Mouse (Mus musculus) ES-E14 (cell line): ENCODE results near the gene Rgs6. TPM values are rescaled to one million over a fixed set of nuclear protein-coding genes. Genes with fewer than 3 reads are reported as not detected.

Source experiments
- DNase-seq: peaks from one replicate; pipeline ENCODE4 v3.0.0-alpha.2; 2013; ENCODE audit warnings: low read depth, low spot score
- H3K27ac ChIP-seq: 2 replicates; pipeline ENCODE4 v1.5.1; 2012; ENCODE audit warnings: low read depth, mild to moderate bottlenecking, low read length, moderate library complexity, mixed read lengths; ENCODE audit not compliant: poor library complexity, insufficient read depth, severe bottlenecking
- H3K36me3 ChIP-seq: 2 replicates; pipeline ENCODE4 v1.6.1; 2012; ENCODE audit warnings: mild to moderate bottlenecking, low read length, moderate library complexity, mixed read lengths; ENCODE audit not compliant: control insufficient read depth, poor library complexity, insufficient read depth, severe bottlenecking
- H3K4me1 ChIP-seq, 2 experiments: fragments of 150-350 bp in 1 of 2; sonication (generic) in 1 of 2; 2 replicates each; pipeline ENCODE4 v1.6.1; 2012; ENCODE audit warnings: low read length in 2 of 2, mild to moderate bottlenecking in 1 of 2, mixed read lengths in 1 of 2; ENCODE audit not compliant: control insufficient read depth in 2 of 2, insufficient read depth in 2 of 2, poor library complexity in 1 of 2
- H3K4me3 ChIP-seq, 2 experiments: fragments of 150-350 bp in 1 of 2; sonication (generic) in 1 of 2; 2 replicates each; pipeline ENCODE4 v1.5.1; 2012; ENCODE audit warnings: low read length in 2 of 2, low read depth in 1 of 2, mild to moderate bottlenecking in 1 of 2, mixed read lengths in 1 of 2; ENCODE audit not compliant: insufficient read depth in 1 of 2, poor library complexity in 1 of 2, severe bottlenecking in 1 of 2
- H3K9ac ChIP-seq: 2 replicates; pipeline ENCODE4 v1.6.1; 2012; ENCODE audit warnings: low read depth, mild to moderate bottlenecking, low read length, mixed read lengths; ENCODE audit not compliant: poor library complexity, insufficient read depth, severe bottlenecking
- H3K9me3 ChIP-seq: fragments of 150-350 bp; sonication (generic); 2 replicates; pipeline ENCODE4 v1.6.1; 2012; ENCODE audit warnings: low read depth, mild to moderate bottlenecking, low read length; ENCODE audit not compliant: control insufficient read depth, insufficient read depth
- CHD2 ChIP-seq: IDR thresholded peaks from 2 replicates; pipeline ENCODE4 v1.6.1; 2014; ENCODE audit warnings: mild to moderate bottlenecking, low read depth, low read length, inconsistent platforms
- HCFC1 ChIP-seq: IDR thresholded peaks from 2 replicates; pipeline ENCODE4 v1.6.1; 2012; ENCODE audit warnings: low read length, inconsistent platforms, borderline replicate concordance; ENCODE audit not compliant: insufficient read depth
- MAFK ChIP-seq: IDR thresholded peaks from 2 replicates; pipeline ENCODE4 v1.6.1; 2014; ENCODE audit warnings: mild to moderate bottlenecking, low read depth, low read length, inconsistent platforms; ENCODE audit not compliant: insufficient read depth
- ZC3H11A ChIP-seq: IDR thresholded peaks from 2 replicates; pipeline ENCODE4 v1.6.1; 2012; ENCODE audit warnings: low read depth, mild to moderate bottlenecking, inconsistent platforms, low read length, borderline replicate concordance
- ZNF384 ChIP-seq: IDR thresholded peaks from 2 replicates; pipeline ENCODE4 v1.6.1; 2012; ENCODE audit warnings: low read depth, low read length, inconsistent platforms
- in situ Hi-C, 2 experiments: fragments of 600-800 bp; cut with MboI; formaldehyde crosslinking; loops; one replicate each; pipeline ENCODE4 v1.15.1; 2025; ENCODE audit warnings: low sequenced_read_pairs in 2 of 2, inconsistent platforms in 1 of 2; ENCODE audit not compliant: unreplicated experiment in 2 of 2
- total RNA-seq: library from RNA; depleted of rRNA; stranded (reverse); fragments of 300-350 nt; gene quantifications from 2 replicates; pipeline ENCODE4 v1.2.3, GENCODE M21; 2012

Gene Rgs6
- total RNA-seq, 1 experiment = 0.49 TPM

DNA sequence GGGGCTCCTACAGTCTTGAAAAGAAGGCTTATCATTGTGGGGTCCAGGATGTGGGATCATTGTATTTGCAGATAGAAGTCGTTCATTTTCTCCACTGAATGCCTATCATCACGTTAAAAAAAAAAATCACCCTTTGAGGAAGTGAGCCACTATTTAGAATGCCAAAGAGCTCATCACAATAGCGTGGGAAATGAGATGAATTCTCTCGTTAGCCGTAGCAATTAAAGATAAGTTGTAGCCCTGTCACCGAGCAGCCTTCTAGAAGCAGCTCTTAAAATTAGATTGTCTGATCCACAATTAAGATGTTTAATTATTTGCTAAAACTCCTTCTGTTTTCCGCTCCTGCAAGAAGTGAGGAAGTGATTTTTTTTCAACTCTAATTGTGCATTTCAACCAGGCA is 459.6 kb downstream of the Rgs6 start:
- in situ Hi-C loops = no loop called here
- no peak overlapping the region for H3K4me3 ChIP-seq
- H3K9ac ChIP-seq = no peak overlapping the region
- DNase-seq = no peak
- no peaks in the 10 kb centered on the region for H3K9me3 ChIP-seq
- no peaks in the 10 kb centered on the region for H3K4me1 ChIP-seq
- H3K36me3 ChIP-seq = no peaks in the 10 kb centered on the region
- H3K27ac ChIP-seq = no peak overlapping the region
- no peak for TF ChIP-seq ZNF384
- no peak for TF ChIP-seq HCFC1
- no peak for TF ChIP-seq CHD2

DNA sequence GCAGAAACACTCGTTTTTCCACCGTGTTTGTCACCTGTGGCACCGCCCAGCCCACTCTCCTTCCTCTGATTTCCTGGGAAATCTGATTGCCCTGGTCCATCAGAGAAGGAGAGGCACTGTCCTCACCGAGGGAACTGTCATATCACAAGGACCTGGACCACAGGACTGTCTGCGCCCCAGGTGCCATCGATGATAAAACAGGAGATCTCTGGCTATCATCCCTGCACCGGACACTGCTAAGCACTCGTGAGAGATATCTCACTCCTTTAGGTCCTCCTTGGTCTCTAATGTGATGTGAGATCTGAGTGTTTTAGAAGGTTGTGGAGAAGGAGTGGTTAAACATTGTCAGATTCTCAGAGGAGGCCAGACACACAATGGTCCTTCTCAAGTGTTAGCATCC is 462.4 kb downstream of the Rgs6 start:
- H3K4me3 ChIP-seq = no peak overlapping the region
- DNase-seq = no peak
- H3K9ac ChIP-seq = no peak overlapping the region
- no peaks in the 10 kb centered on the region for H3K9me3 ChIP-seq
- no peaks in the 10 kb centered on the region for H3K36me3 ChIP-seq
- H3K4me1 ChIP-seq = no peaks in the 10 kb centered on the region
- no peak overlapping the region for H3K27ac ChIP-seq
- TF ChIP-seq MAFK (no peak), CHD2 (no peak), ZNF384 (no peak), HCFC1 (no peak), ZC3H11A (no peak)
- in situ Hi-C loops = no loop called here

DNA sequence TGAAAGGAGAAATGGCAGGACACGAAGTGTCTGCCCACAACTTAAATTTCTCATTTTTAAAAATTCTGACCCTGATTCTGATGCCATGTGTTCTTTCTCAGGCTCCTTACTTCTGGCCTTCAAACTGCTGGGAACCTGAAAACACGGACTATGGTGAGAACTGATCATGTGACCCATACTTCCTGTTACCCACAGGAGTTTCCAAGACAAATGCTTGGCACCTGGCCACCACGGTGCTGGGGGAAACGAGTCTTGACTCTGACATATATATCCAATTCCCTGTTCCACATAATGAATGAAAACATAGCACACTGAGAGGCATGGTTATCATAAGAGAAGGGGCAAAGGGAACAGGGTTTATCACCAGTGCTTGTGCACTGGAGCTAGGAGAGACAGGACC is 464.3 kb downstream of the Rgs6 start:
- no peaks in the 10 kb centered on the region for H3K9me3 ChIP-seq
- in situ Hi-C loops = no loop called here
- no peak for DNase-seq
- H3K4me3 ChIP-seq = no peak overlapping the region
- no peaks in the 10 kb centered on the region for H3K36me3 ChIP-seq
- no peak overlapping the region for H3K9ac ChIP-seq
- H3K4me1 ChIP-seq = no peaks in the 10 kb centered on the region
- TF ChIP-seq ZNF384 (no peak), CHD2 (no peak)
- no peak overlapping the region for H3K27ac ChIP-seq

DNA sequence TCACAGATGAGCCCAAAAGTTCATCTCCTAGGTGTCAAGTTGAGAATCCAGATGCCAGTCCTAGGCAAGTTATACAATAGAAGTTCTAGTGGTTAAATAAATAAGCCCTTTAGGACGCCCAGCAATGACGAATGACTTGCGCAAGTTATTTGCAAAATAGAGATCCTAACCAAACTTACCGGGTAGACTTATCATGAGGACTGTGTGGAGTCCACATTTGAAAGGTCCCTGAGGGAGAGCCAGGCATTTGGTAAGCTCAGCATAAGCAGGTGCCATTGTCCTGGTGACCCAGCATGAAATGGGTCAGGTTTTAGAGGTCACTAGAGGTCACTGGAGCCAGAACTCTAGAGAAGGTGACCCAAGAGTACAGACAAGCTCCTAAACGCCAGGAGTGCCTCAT is 467.6 kb downstream of the Rgs6 start:
- no peak overlapping the region for H3K27ac ChIP-seq
- TF ChIP-seq ZNF384 (no peak), ZC3H11A (no peak), CHD2 (no peak), MAFK (no peak), HCFC1 (no peak)

DNA sequence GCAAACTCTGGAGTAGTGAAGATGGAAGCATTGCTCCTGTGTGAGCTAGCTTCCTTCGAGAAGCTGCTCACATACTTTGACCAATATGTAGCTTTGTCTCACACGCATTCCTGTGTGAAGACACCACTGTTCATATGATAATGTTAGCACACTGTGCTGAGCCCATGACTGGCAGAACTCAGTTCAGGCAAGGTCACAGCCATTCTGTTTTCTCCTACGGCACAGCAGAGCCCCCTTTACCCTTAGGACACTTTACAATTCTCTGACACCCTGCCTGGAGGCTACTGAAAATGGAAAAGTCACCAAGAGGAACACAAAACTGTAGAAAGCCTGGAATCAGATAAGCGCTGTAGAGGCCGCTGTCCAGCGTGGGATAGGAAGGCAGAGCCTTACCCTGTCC is 478.3 kb downstream of the Rgs6 start:
- no peaks in the 10 kb centered on the region for H3K9me3 ChIP-seq
- no peaks in the 10 kb centered on the region for H3K36me3 ChIP-seq
- no peak overlapping the region for H3K9ac ChIP-seq
- H3K4me1 ChIP-seq = no peaks in the 10 kb centered on the region
- H3K4me3 ChIP-seq = no peak overlapping the region
- H3K27ac ChIP-seq = no peak overlapping the region
- no peak for DNase-seq
- in situ Hi-C loops = no loop called here
- no peak for TF ChIP-seq ZNF384
- TF ChIP-seq HCFC1 = no peak
- TF ChIP-seq MAFK = no peak
- TF ChIP-seq CHD2 = no peak
- no peak for TF ChIP-seq ZC3H11A

More for the DNA sequence above, 467.6 kb downstream of the Rgs6 start:
- no peaks in the 10 kb centered on the region for H3K36me3 ChIP-seq
- in situ Hi-C loops = no loop called here
- no peak for DNase-seq
- H3K9ac ChIP-seq = no peak overlapping the region
- H3K9me3 ChIP-seq = no peaks in the 10 kb centered on the region
- H3K4me3 ChIP-seq = no peak overlapping the region
- H3K4me1 ChIP-seq = no peaks in the 10 kb centered on the region
